Mouse (Mus musculus): ENCODE measurements at regions not wholly inside any gene's neighbourhood (a gene's known extent, or its start where the extent isn't known, plus 50 kb on each side); places are given as distances from the start of the nearest gene placed in this dataset.
"Not testable (repeated sequence)": the region's sequence is repeated elsewhere in the genome, so short reads cannot be mapped to it uniquely, and the experiment has no call there.

- no peak for DNase-seq
Observed at GRCm38 (mm10) chr2:63706643-63707042, 391.2 kb downstream of the Fign start.

GRCm38 (mm10) chr2:63706183-63706582, 391.7 kb downstream of the Fign start:
- no peak for DNase-seq

- DNase-seq = peak; percentile 22 to 50
Observed at GRCm38 (mm10) chr2:63702333-63703096, 395.3 kb downstream of the Fign start.

GRCm38 (mm10) chr2:63701861-63702260, 396.0 kb downstream of the Fign start:
- peak; percentile 2 to 3 for DNase-seq

GRCm38 (mm10) chr2:63700255-63700654, 397.6 kb downstream of the Fign start:
- DNase-seq = no peak

GRCm38 (mm10) chr2:63669700-63670099, 428.1 kb downstream of the Fign start:
- DNase-seq = no peak

GRCm38 (mm10) chr2:63668784-63669183, 429.1 kb downstream of the Fign start:
- no peak for DNase-seq

GRCm38 (mm10) chr2:63659947-63660346, 437.9 kb downstream of the Fign start:
- not testable (repeated sequence) for DNase-seq

All from cerebellum, postnatal 25 days (tissue).